Mouse (Mus musculus): Measurements from ENCODE around the gene C1qtnf9.

C1qtnf9 gene

DNA sequence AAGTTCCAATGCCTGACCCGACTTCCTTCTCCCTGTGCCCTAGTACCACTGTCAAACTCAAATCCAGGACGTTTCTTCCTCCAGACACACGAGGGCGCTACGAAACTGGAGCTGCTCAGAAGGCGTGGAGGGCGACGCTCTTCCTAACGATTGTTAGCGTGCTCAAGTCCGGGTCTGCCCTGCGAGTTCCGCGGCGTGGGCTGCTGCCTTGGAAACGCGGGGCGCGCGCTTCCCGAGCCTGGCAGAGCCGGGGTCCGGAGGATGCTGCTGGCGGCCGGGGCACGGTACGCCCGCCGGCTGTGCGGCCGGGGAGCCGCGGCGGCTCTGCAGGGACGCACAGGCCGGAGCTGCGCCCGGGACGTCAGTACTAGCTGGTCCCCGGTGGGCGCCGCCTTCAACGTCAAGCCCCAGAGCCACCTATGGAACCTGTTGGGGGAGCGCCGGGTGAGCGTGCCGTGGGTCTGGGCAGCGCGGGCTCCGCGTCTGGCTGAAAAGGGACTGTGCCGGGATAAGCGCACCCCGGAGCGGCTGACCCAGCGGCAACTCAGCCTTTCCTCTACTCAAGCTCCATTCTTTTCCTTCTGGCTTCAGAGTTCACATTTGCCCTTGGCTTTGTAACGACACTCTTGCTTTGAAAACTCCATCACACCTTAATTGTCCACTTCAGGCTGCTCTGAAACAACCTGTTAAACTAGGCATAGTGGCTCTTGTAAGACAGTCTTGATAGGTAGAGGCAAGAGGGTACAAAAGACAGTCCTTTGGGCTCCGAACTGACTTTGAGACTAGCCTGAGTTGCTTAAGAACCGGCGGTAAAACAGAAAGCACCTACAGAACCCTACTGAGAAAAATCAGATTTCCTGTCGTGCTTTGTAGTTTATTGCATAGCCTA, 16.7 kb downstream of the C1qtnf9 start, which contains the start of gene Mipep:
TSS of gene Mipep (plus strand) at position 147 of the 889 bp plus-strand sequence.
- peak; percentile 74 to 76 for DNase-seq (ENCODE audit: low spot score in 2 of 2)

GRCm38 (mm10) chr14:60790103-60790502, 22.2 kb downstream of the C1qtnf9 start:
- DNase-seq (ENCODE audit: low spot score in 2 of 2), result peak; percentile 9 to 16

GRCm38 (mm10) chr14:60796600-60797322, 28.8 kb downstream of the C1qtnf9 start:
- DNase-seq (ENCODE audit: low spot score in 2 of 2), result no peak

DNA sequence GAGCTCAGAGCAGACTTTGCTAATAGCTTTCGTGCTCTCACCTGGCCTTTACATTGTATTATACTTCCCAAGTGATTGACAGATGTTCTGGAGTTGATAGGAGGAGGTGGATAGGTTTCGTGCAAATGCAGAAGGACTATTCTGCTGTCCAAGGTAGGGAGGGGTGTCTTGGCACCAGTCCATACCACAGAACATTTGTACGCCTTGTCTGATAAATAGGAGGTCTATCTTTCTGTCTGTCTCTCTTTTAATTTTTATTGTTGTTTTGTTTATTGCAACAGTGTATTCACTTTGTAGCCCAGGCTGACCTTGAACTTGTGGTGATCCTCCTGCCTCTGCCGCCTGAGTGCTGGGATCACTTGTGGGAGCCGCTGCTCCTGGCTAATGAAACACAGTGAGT, 29.7 kb downstream of the C1qtnf9 start:
- DNase-seq (ENCODE audit: low spot score in 2 of 2), result no peak

DNA sequence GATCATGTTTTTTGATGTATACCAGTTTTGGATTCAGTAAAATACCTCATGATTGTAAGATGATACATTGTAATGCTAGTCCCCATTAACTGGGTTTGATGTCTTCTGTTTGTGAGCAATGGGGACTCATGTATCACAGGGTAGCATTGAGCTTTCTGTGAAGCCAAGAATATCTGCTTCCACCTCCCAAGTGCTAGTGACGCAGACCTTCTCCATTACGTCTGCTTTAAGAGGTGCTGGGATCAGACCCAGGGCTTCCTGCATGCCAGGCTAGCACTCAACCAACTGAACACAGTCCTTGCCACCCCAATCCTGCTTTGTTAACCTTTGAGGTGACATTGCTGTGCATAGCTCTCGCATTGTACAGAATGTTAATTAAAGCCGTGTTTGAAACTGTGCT, 30.8 kb downstream of the C1qtnf9 start:
- DNase-seq (ENCODE audit: low spot score in 2 of 2), result no peak

GRCm38 (mm10) chr14:60799762-60800728, 32.1 kb downstream of the C1qtnf9 start:
- peak in 1 of 2 experiments; percentile 1 for DNase-seq (ENCODE audit: low spot score in 2 of 2)

- DNase-seq (ENCODE audit: low spot score in 2 of 2), result no peak
Observed at GRCm38 (mm10) chr14:60802026-60802425, 34.1 kb downstream of the C1qtnf9 start.

GRCm38 (mm10) chr14:60804978-60805377, 37.0 kb downstream of the C1qtnf9 start:
- DNase-seq (ENCODE audit: low spot score in 2 of 2), result no peak

- DNase-seq (ENCODE audit: low spot score in 2 of 2), result no peak
Observed at GRCm38 (mm10) chr14:60805871-60806270, 37.9 kb downstream of the C1qtnf9 start.

GRCm38 (mm10) chr14:60806891-60807344, 39.0 kb downstream of the C1qtnf9 start:
- DNase-seq (ENCODE audit: low spot score in 2 of 2), result no peak

- DNase-seq (ENCODE audit: low spot score in 2 of 2), result no peak
Observed at GRCm38 (mm10) chr14:60809881-60810280, 41.9 kb downstream of the C1qtnf9 start.

GRCm38 (mm10) chr14:60811547-60811946, 43.6 kb downstream of the C1qtnf9 start:
- DNase-seq (ENCODE audit: low spot score in 2 of 2), result no peak

DNA sequence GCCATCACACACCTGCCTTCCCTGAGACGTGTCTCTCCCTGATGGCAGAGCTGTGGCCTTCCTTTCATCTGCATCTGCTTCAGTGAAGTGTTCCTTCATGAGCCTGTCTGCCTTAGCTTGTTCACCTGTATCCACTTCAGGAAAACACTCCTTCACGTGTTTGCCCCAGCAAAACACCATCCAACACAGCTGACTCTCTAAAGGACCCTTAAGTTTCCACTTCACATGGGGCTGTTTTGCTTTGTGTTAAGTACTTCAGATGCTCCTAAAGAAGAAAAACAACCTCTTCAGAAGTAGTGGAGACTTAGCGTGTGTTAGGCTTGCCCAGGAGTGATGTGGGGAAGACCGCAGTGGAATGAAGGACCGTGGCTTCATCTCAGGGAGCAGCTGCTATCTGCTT, 47.2 kb downstream of the C1qtnf9 start:
- no peak for DNase-seq (ENCODE audit: low spot score in 2 of 2)

DNA sequence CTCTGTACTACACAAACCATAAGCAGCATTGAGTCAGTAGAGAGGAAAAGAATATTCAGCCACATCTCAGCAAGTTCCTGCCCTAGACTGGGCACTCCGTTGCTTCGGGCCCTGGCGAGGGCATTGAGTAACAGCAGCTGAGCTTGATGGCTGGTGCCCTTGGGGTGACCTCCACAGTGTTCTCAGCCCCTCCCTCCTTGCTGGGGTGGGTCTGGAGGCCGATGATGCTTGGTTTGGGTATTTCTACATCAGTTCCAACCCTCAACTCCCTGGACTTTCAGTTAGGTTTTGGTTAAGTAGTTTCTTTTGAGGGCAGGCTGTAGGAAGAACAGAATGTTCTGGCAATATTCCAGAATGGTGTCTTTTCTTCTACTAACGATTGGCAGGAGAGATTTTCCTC, 50.1 kb downstream of the C1qtnf9 start:
- DNase-seq (ENCODE audit: low spot score in 2 of 2), result no peak

DNA sequence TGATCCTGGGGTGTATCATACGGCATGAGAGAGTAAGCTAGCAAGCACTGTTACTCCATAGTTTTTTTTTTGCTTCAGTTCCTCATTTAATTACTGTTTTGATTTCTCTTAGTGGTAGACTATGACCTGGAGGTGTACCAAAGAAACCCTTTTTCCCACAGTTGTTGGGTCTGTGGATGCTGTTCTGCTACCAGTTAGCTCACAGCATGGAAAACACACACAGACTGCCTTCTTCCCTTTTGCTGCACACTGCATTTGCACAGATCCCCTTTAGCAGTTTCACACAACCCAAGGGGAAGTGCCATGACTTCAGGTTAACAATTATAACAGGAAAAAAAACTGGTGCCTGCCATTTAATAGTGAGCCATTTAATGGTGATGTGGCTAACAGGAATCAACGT, 62.2 kb downstream of the C1qtnf9 start:
- no peak for DNase-seq (ENCODE audit: low spot score in 2 of 2)

Measured in urinary bladder, postnatal 36 days (tissue).